Mouse (Mus musculus): ENCODE measurements around the gene St8sia6.

- TF ChIP-seq CTCF (IDR thresholded peaks at IDR 0.05; ENCODE audit: low read depth): no peak
- no peak for TF ChIP-seq EP300 (IDR thresholded peaks at IDR 0.05; ENCODE audit: low read depth)
Measured at GRCm38 (mm10) chr2:13694417-13694816, 99.4 kb downstream of the St8sia6 start.
